Mouse (Mus musculus): ENCODE results near the gene Gfi1.
A peak's percentile ranks its signal among the peaks of the same experiment; 100 is the strongest.

Gfi1 gene

DNA sequence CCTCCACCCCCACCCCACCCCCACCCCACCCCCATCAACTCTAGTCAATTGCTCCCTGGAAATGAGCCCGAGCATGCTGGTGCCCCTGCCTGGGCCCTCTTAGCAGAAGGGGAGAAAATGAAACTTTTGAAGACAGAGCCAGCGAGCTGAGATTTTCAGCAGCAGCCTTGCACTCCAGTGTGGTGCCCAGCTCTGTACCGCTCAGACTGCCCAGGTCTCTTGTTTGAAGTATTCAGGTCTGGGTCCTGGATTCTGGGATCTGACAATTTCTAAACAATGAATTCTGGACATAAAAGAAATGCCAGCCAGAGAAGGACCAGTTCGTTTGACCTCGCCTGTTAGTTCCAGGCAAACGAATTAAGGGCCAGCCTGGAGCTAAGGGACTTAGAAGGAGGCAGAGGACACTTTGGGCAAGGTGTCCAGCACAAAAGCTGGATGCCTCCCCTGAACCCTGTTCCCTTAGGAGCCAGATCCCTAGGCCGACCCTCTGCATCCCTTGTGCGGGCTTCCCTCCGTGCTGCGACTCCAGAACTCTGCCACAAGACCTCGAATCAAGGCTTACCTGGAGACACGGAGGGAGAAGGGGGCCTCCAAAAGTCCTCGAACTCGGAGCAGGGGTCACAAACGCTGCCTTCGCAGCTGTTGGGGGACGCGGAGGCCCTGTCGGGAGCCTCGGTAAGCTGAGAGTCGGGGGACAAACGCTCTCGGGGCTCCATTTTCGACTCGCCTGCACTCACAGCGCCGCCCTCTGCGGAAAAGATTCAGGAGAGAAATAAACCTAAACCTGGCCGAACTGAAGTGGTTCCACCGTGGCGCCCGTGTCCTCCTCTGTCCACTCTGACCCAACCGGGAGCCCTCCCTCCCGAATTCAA, 2.9 kb downstream of the Gfi1 start:
- peak; percentile 18 for DNase-seq

GRCm38 (mm10) chr5:107721638-107722011, 4.2 kb downstream of the Gfi1 start:
- DNase-seq: no peak

GRCm38 (mm10) chr5:107720991-107721637, 4.7 kb downstream of the Gfi1 start:
- DNase-seq: no peak

GRCm38 (mm10) chr5:107720511-107720910, 5.3 kb downstream of the Gfi1 start:
- DNase-seq: no peak

DNA sequence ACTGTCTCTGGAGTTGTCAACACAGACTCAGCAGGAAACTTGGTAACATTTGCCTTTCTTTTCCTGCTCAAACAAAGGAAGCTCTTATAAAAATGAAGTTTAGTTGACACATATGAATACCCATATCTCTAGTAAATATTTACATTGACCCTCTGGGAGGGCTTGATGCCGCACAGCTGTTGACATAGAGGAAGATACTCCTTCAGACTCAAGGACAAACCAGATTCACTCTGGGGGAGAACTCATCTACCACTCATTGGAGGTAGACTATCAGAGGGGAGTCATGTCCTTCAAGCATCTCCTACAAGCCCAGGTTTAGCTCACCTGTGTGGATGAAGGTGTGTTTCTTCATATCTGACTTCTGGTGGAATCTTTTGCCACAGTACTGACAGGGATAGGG, 6.0 kb downstream of the Gfi1 start:
- no peak for DNase-seq

DNA sequence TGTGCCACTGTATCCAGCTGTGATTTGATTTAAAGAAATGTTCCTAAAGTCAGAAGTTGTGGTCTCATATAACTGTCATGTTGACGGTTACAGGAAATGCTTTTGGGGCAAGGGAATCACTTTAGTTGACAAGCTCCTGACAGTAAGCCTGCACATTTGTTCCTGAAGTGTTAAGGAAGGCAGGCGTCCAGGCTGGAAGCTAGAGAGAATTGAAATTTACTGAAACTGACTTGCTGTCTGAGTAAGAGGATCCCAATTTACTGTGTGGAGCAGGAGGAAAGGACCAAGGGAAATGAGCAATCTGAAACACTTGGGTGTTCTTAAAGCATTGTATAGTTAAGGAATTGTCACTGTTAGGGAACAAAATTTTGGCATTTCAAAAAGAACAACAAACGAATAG, 6.6 kb downstream of the Gfi1 start:
- DNase-seq: no peak

- no peak for DNase-seq
Observed at GRCm38 (mm10) chr5:107717871-107718361, 7.9 kb downstream of the Gfi1 start.

GRCm38 (mm10) chr5:107711689-107712088, 14.1 kb downstream of the Gfi1 start:
- DNase-seq: no peak

DNA sequence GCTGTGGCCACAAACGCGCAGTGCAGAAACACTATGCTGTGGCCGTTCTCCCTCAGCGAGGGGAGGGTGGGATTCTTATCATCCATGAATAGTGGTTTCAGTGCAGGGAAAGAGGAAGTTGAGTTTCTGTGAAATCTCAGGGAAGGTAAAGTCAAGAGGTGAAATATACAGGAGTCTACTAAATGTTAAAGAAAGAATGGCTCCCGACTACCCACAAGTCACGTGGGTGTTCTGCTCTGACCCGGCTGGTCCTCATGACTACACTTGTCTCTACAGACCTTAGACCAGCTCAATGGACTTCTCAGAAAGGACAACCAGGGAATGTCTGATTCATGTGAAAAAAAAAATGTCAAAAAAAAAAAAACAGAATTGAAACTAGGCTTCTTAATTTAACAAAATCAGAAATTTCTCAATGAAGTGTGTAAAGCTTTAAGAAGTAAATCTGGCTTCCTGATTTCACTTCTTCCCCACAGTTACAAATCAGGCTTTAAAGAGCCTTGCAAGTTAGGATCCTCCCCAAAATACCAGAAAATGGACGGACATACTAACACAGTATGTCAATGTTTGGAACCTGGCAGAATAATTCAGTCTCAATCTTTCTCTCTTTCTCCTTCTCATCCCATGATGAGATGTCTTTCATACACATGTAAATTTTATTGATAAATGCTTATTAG, 17.6 kb downstream of the Gfi1 start:
- no peak for DNase-seq

DNA sequence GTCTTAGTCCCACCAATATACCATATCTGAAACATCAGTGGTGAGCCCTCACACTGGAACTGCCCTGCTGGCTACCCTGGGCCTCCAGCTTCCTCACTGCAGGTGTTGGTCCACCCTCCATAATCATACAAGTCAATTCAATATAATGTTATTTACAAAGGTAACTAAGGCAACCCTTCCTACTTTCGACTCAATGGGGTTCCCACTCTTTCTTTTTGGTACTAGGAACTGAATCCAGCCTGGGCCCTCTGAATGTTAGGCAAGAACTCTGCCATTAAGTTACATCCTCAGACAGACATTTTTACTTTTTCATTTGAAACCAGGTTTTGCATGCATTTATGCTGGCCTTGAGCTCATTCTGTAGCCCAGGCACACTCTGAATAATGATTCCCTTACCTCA, 19.6 kb downstream of the Gfi1 start:
- no peak for DNase-seq

- DNase-seq: no peak
Observed at GRCm38 (mm10) chr5:107705756-107706155, 20.1 kb downstream of the Gfi1 start.

GRCm38 (mm10) chr5:107703207-107703763, 22.6 kb downstream of the Gfi1 start:
- DNase-seq: no peak

DNA sequence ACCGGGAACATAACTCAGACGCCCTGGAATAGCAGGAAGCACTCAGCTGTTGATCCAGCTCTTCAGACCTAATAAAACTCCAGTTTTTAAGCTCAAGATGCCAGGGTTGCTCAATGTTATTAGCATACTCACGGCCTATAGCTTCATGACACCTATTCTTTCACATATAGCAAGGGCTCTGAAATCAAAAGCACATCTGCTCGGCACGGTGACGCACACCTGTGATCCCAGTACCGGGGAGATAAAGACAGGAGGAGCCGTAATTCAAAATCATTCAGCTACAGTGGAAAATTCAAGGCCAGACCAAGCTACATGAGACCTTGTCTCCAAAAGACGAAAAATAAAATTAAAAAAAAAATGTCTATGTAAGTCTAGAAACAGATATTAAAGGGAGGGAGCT, 24.2 kb downstream of the Gfi1 start:
- no peak for DNase-seq

- DNase-seq: no peak
Observed at GRCm38 (mm10) chr5:107700873-107701272, 25.0 kb downstream of the Gfi1 start.

DNA sequence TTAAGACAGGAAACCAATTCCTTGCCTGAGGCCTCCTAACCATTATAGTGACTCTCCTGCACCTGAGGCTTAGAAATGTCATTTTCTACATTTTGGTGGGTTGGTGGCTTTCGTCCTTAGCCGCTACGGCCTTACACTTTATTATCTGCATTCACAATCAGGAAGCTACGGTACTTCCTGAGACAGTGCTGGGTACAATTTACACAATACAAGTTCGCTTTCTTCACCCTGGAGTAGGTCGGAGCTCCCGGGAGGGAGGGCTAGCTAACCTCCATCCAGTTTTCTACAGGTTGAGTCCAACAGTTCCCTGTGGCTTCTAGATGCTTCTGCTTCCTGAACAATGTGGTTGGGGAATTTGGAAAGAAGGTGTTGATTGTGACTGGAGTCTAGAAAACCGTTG, 26.9 kb downstream of the Gfi1 start:
- no peak for DNase-seq

- no peak for DNase-seq
Observed at GRCm38 (mm10) chr5:107695019-107695418, 30.8 kb downstream of the Gfi1 start.

DNA sequence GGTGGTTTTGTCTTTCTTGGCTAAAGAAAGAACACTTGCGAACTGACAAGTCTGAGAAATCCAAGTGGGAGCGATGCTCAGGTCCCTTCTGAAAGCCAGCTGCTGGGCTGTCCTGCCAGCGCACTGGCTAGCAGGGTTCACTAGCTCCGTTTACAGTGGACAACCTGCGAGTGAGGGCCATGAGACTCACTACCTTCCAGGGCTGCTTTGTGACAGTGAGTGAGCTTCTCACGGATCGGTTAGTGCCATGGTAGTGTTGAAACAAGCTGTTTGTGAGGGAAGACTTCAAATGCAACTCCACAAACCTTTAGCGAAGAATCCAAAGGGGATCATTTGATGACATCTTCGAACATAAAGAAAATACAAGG, 37.4 kb downstream of the Gfi1 start:
- peak; percentile 8 for DNase-seq

DNA sequence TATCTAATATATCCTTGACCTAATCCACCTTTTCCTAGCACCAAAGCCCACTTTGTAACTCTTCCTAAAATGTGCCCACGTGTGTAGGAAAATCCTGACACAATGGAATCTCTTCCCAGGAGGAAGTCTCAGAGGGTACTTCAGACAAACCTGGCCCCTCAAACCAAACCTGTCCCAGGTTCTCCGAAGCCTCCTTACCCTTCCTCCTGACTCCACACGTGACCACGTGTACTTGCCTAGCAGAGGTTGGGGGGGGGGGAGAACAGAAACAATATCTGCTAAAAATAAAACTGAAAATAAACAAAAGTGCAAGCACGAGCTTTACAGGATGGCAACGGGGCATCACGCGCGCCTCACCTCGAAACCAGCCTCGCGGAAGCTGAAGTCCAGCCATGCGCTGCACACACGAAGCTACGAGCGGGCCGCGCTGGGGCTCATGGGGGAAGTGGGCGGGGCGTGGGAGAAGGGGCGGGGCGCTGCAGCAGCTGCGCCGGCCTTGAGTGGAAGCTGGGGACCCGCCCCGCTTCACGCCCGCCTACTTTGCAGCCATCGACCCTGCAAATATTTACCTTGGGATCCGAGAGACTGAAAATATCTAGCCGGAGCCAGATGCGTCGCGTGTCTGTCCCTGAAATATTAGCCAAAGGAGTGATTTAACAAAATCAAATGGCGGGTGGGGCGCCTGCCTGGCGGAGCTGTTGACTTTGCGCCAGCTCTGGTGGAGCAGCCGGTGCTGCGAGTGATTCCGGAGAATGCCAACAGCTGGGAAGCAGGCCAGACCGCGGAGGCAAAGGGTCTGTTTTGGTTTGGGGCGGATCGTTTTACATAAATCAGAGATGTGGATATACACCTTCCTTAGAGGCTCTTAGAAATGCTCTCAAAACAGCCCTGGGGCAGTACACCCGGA, 38.0 kb downstream of the Gfi1 start:
- DNase-seq: peak; percentile 69

- DNase-seq: no peak
Observed at GRCm38 (mm10) chr5:107687161-107687560, 38.7 kb downstream of the Gfi1 start.

DNA sequence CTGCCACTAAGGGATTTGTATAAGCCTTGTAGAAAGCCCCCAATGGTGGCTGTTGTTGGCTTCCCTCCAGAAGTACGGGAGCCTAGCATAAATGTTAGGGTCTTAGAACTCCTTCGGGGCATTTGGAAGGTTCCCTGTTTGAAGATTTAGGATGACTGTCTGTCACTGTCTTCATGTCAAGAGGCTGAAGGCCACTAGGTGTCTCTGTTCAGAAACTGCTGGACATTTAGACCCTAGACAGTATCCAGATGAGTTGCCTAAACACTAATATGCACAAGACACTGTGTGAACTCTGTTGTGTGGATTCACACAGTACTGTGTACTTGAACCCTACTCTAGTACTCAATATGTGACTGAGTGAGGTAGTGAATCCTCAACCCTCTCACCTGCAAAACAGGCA, 41.5 kb downstream of the Gfi1 start:
- DNase-seq: peak; percentile 8

DNA sequence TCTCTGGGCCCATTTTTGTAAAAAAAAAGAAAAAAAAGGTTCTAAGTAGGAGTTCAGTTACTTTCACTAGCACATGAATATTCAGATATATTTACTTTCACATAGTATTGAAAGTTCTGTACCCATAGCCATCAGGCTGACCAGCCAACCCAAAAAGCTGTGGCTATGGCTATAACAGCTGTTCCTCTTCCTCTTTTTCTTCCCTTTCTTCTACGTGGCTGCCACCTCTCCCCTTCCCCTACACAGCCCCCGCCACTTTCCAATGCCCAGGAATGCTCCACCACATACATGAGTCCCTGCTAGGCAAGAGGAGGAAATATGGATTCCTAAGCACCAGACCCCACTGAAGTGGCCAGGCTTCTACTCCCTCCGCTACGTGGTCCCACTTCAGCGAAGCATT, 44.5 kb downstream of the Gfi1 start:
- no peak for DNase-seq

- DNase-seq: no peak
Observed at GRCm38 (mm10) chr5:107678392-107678791, 47.4 kb downstream of the Gfi1 start.

All from lung, postnatal 14 days (tissue).